Mouse (Mus musculus): ENCODE measurements at regions not wholly inside any gene's neighbourhood (a gene's known extent, or its start where the extent isn't known, plus 50 kb on each side); places are given as distances from the start of the nearest gene placed in this dataset.

DNA sequence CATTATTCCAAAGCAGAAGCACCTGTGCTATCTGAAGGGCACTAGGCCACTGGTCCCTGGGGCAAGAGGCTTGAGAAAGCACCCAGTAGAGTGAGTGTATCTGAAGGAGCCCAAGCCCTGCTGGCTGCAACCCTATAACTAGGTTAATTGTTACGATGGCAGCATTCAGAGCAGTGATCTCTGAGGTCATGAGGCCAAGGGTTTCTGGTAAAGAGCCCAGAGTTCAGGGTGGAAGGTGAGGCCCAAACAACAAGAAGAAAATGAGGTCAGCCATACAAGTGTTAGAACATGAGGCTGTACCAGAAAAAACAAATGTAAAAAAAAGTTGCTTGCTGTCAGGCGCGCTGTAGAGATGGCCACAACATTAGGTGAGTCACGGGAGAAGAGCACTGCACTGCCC is 53.5 kb upstream of the Adgrl2 start:
- no peak for TF ChIP-seq CTCF (IDR thresholded peaks at IDR 0.05; ENCODE audit: low read depth, low read length)
- TF ChIP-seq POLR2A (IDR thresholded peaks at IDR 0.05; ENCODE audit: extremely low read depth, insufficient read depth, low read length) = no peak
